Mouse (Mus musculus): Measurements from ENCODE around the gene Cdk5rap1.

GRCm38 (mm10) chr2:154419631-154420515, 47.1 kb upstream of the Cdk5rap1 start:
- no peak for TF ChIP-seq GATA1 (IDR thresholded peaks at IDR 0.05; ENCODE audit: borderline replicate concordance, low read length)
- no peak for TF ChIP-seq FLI1 (IDR thresholded peaks at IDR 0.05; ENCODE audit: low read length)

All from megakaryocyte, embryonic 14.5 days (primary cell).